8 mouse cellular contexts compared by ENCODE assay signal in genomic region chr4:63739524-63739923, GRCm38 (mm10). TPM values are rescaled to one million over a fixed set of nuclear protein-coding genes. Genes with fewer than 3 reads are reported as not detected.
DNase-seq lines count a peak whose midpoint lies in the region.

No protein-coding gene starts in this region.

- peak; percentile 5 for DNase-seq in embryo, embryonic 10 days (ENCODE audit: low spot score)
- DNase-seq in embryo, embryonic 9.5 days (ENCODE audit: extremely low spot score), result no peak
- peak; percentile 15 to 17 for DNase-seq in left cerebral cortex, postnatal 14 days (ENCODE audit: low spot score in 2 of 2)
- DNase-seq in left cerebral cortex, postnatal 36 days (ENCODE audit: low spot score in 2 of 2), result no peak
- DNase-seq in cerebellum, postnatal 14 days, result peak; percentile 41 to 60
- DNase-seq in layer of hippocampus, postnatal 25 days (ENCODE audit: extremely low spot score in 1 of 2, low spot score in 1 of 2), result peak; percentile 12 to 13
- DNase-seq in spleen, postnatal 36 days (ENCODE audit: low spot score in 2 of 2), result no peak
- DNase-seq in ovary, adult 18-20 months (ENCODE audit: low spot score), result no peak

- intact Hi-C loops in left cerebral cortex, postnatal 14 days (cut with DNase I), result no loop called here
- intact Hi-C loops in left cerebral cortex, postnatal 36 days (cut with DNase I), result no loop called here

RNA-seq across cellular contexts. Expression of gene Tnfsf15, which starts 5.4 kb away (rescaled TPM):
- total RNA-seq in left cerebral cortex, postnatal 14 days (2021), result under 1 TPM; 0.21 to 0.26 TPM
- total RNA-seq in left cerebral cortex, postnatal 36 days (2021), result under 1 TPM; 0.11 to 0.12 TPM
- total RNA-seq in layer of hippocampus, postnatal 25 days (2021), result not detected

Comparison
In these comparisons a context has a peak if more than half of its experiments do, and no peak if none do; other contexts are left out.
1. DNase-seq: peak in embryo, embryonic 10 days (single experiment), left cerebral cortex, postnatal 14 days (2 of 2), cerebellum, postnatal 14 days (2 of 2) and layer of hippocampus, postnatal 25 days (2 of 2); none in embryo, embryonic 9.5 days (single experiment), left cerebral cortex, postnatal 36 days (0 of 2), spleen, postnatal 36 days (0 of 2) and ovary, adult 18-20 months (single experiment).